Mouse (Mus musculus) heart, adult 2 months (tissue): ENCODE results near the gene Tulp2.

Experiments used
- CTCF ChIP-seq: fragments of 200-600 bp; IDR thresholded peaks from 2 replicates; pipeline ENCODE4 v1.8.1; 2022; ENCODE audit warnings: antibody characterized with exemption, mild to moderate bottlenecking, moderate library complexity
- POLR2A ChIP-seq: fragments of 200-500 bp; IDR thresholded peaks from 2 replicates; pipeline ENCODE4 v1.6.1; 2011; ENCODE audit warnings: mild to moderate bottlenecking, low read depth, low read length, control low read depth; ENCODE audit not compliant: insufficient read depth

DNA sequence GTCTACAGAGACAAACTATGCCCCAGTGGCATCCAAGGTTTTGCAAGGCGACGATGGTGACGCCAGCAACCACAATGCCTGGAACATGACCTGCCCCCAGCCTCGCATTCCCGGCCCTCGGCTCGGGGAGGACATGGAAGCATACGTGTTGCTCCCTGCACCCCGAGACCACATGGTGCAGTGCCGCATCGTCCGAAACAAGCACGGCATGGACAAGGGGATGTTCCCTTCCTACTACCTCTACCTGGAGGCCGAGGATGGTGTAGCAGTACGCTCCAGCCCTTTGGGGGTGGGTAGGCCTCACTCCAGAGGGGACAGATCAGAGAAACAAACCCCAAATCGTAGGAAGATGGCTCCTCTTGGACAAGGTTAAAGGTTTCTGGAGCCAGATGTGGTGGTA is 36.9 kb downstream of the Tulp2 start:
- TF ChIP-seq POLR2A: no peak
- no peak for TF ChIP-seq CTCF
